Mouse (Mus musculus) kidney, embryonic 16.5 days (tissue): ENCODE results near the gene Mrpl44. TPM values are rescaled to one million over a fixed set of nuclear protein-coding genes. Genes with fewer than 3 reads are reported as not detected.

ENCODE experiments used
- ATAC-seq: fragments of 200-750 bp; cut with Nextera tagmentation; 2 replicates; pipeline ENCODE4 v1.8.0; 2017; ENCODE audit warnings: moderate TSS enrichment; ENCODE audit not compliant: low FRiP score, low TSS enrichment
- H3K27ac ChIP-seq: fragments of 300-500 bp; sonication (generic); 2 replicates; pipeline ENCODE4 v1.5.1; 2014; ENCODE audit warnings: low read length
- H3K27me3 ChIP-seq: fragments of 300-500 bp; sonication (generic); 2 replicates; pipeline ENCODE4 v1.6.1; 2014; ENCODE audit warnings: low read length, control low read depth, mixed read lengths; ENCODE audit not compliant: insufficient read depth
- H3K36me3 ChIP-seq: fragments of 300-500 bp; sonication (generic); 2 replicates; pipeline ENCODE4 v1.6.1; 2014; ENCODE audit warnings: low read length, control low read depth, mixed read lengths; ENCODE audit not compliant: insufficient read depth
- H3K4me1 ChIP-seq: fragments of 300-500 bp; sonication (generic); 2 replicates; pipeline ENCODE4 v1.6.1; 2014; ENCODE audit warnings: low read length, control low read depth, mixed read lengths; ENCODE audit not compliant: insufficient read depth
- H3K4me2 ChIP-seq: fragments of 300-500 bp; sonication (generic); replicated peaks from 2 replicates; pipeline ENCODE4 v1.6.1; 2014; ENCODE audit warnings: low read depth, low read length
- H3K4me3 ChIP-seq: fragments of 300-500 bp; sonication (generic); 2 replicates; pipeline ENCODE4 v1.5.1; 2014; ENCODE audit warnings: mild to moderate bottlenecking, low read length
- H3K9ac ChIP-seq: fragments of 300-500 bp; sonication (generic); replicated peaks from 2 replicates; pipeline ENCODE4 v1.6.1; 2014; ENCODE audit warnings: low read length
- H3K9me3 ChIP-seq: fragments of 300-500 bp; sonication (generic); 2 replicates; pipeline ENCODE4 v1.6.1; 2016; ENCODE audit warnings: low read length, control low read depth
- WGBS: fragments of 180-500 bp; shearing (Covaris S2); extraction: QIAGEN DNeasy Blood & Tissue Kit; methylation state at CpG from one replicate; pipeline ENCODE4 v1.1.7; 2014; 5-methylcytosine and 5-hydroxymethylcytosine counted together
- polyA plus RNA-seq: library from polyadenylated mRNA; unstranded; fragments of >200 nt; fragmentation: Nextera tagmentation; extraction: Ambion mirVana; gene quantifications from 2 replicates; pipeline ENCODE4 v1.2.1, GENCODE M21; 2015

The Mrpl44 gene
- polyA plus RNA-seq, 1 experiment from 2014 or later: 66.3 TPM

DNA sequence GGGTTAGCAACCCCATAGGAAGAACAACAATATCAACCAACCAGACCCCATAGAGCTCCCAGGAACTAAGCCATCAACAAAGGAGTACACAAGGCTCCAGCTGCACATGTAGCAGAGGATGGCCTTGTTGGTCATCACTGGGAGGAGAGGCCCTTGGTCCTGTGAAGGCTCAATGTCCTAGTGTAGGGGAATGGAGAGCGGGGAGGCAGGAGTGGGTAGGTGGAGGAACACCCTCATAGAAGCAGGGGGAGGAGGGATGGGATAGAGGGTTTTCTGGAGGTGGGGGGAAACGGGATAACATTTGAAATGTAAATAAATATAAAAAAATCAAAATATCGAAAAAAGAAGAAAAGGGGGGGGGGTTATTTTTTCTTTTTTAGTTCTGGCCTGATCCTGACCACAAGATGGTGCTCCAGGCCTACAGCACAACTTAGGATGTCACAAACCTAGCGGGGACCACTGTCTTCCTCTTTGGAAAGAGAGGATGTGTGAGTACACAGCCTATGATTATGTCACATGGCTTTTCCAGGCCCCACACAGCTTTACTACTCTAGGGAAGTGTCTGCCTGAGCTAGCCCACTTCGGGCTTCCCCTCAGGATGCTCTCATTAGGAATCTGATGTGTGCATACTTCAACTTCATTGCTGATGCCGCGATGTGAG, 10.6 kb downstream of the Mrpl44 start:
- Histone ChIP-seq H3K9me3 (no peaks in the 10 kb centered on the region), H3K27me3 (no peaks in the 10 kb centered on the region), H3K4me1 (no peaks in the 10 kb centered on the region), H3K36me3 (peaks cover 12% of the 10 kb centered on the region), H3K4me2 (no peak overlapping the region), H3K4me3 (no peak overlapping the region), H3K27ac (no peak overlapping the region), H3K9ac (no peak overlapping the region)
- WGBS: 67% methylated on average over 7 of the region's 7 CpGs
- ATAC-seq: no peak; the same call in 1 of the 2 replicates

GRCm38 (mm10) chr1:79797084-79797483, 21.3 kb downstream of the Mrpl44 start:
- no peaks in the 10 kb centered on the region for H3K4me1 ChIP-seq
- no peaks in the 10 kb centered on the region for H3K36me3 ChIP-seq
- no peak overlapping the region for H3K27ac ChIP-seq
- 97% methylated on average over 3 of the region's 3 CpGs for WGBS
- no peak overlapping the region for H3K9ac ChIP-seq
- H3K4me3 ChIP-seq: no peak overlapping the region
- H3K9me3 ChIP-seq: no peaks in the 10 kb centered on the region
- no peak for ATAC-seq
- H3K27me3 ChIP-seq: no peaks in the 10 kb centered on the region
- no peak overlapping the region for H3K4me2 ChIP-seq

- ATAC-seq: no peak
- no peak overlapping the region for H3K4me3 ChIP-seq
- no peaks in the 10 kb centered on the region for H3K27me3 ChIP-seq
- H3K36me3 ChIP-seq: 0 out of 2 replicates have a peak, but pooled peaks cover 3% of the 10 kb centered on the region
- no peak overlapping the region for H3K27ac ChIP-seq
- WGBS: 92% methylated on average over 11 of the region's 11 CpGs
- no peaks in the 10 kb centered on the region for H3K4me1 ChIP-seq
- H3K9ac ChIP-seq: no peak overlapping the region
- no peak overlapping the region for H3K4me2 ChIP-seq
- no peaks in the 10 kb centered on the region for H3K9me3 ChIP-seq
Observed at GRCm38 (mm10) chr1:79802858-79803427, 27.1 kb downstream of the Mrpl44 start.

- no peak for ATAC-seq
- H3K4me3 ChIP-seq: no peak overlapping the region
- H3K27ac ChIP-seq: no peak overlapping the region
- 0 out of 2 replicates have a peak, but pooled peaks cover 3% of the 10 kb centered on the region for H3K36me3 ChIP-seq
- H3K9ac ChIP-seq: no peak overlapping the region
- no peaks in the 10 kb centered on the region for H3K9me3 ChIP-seq
- 91% methylated on average over 7 of the region's 7 CpGs for WGBS
- no peaks in the 10 kb centered on the region for H3K27me3 ChIP-seq
- no peak overlapping the region for H3K4me2 ChIP-seq
- no peaks in the 10 kb centered on the region for H3K4me1 ChIP-seq
Observed at GRCm38 (mm10) chr1:79803614-79804013, 27.8 kb downstream of the Mrpl44 start.

DNA sequence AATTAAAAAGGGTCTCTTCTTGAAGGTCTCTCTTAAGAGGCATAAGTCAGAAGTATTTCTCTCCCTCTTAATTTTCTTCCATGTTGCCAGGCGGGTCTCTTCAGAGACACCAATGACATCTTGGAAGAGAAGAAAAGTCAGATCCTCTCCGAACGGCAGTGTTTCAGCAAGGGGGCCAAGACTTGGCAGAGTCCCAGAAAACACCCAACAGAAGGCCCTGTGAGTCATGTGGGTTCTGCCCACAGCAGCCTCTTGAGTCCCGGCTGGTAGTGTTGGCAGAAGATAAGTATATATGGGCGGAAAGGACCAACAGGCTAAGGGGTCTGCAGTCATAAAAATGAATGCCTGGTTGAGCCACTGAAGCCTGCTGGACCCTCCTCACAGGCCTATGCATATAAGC, 31.0 kb downstream of the Mrpl44 start:
- no peak overlapping the region for H3K9ac ChIP-seq
- H3K9me3 ChIP-seq: no peaks in the 10 kb centered on the region
- no peak overlapping the region for H3K27ac ChIP-seq
- no peak for ATAC-seq
- no peak overlapping the region for H3K4me2 ChIP-seq
- no peak overlapping the region for H3K4me3 ChIP-seq
- WGBS: 82% methylated on average over 5 of the region's 5 CpGs
- 0 out of 2 replicates have a peak, but pooled peaks cover 3% of the 10 kb centered on the region for H3K36me3 ChIP-seq
- H3K27me3 ChIP-seq: no peaks in the 10 kb centered on the region
- no peaks in the 10 kb centered on the region for H3K4me1 ChIP-seq

GRCm38 (mm10) chr1:79809447-79809846, 33.6 kb downstream of the Mrpl44 start:
- ATAC-seq: no peak
- Histone ChIP-seq H3K27me3 (no peaks in the 10 kb centered on the region), H3K4me2 (no peak overlapping the region), H3K36me3 (0 out of 2 replicates have a peak, but pooled peaks cover 3% of the 10 kb centered on the region), H3K4me3 (no peak overlapping the region), H3K9ac (no peak overlapping the region), H3K9me3 (no peaks in the 10 kb centered on the region), H3K4me1 (no peaks in the 10 kb centered on the region), H3K27ac (no peak overlapping the region)
- WGBS: 83% methylated on average over 3 of the region's 3 CpGs

DNA sequence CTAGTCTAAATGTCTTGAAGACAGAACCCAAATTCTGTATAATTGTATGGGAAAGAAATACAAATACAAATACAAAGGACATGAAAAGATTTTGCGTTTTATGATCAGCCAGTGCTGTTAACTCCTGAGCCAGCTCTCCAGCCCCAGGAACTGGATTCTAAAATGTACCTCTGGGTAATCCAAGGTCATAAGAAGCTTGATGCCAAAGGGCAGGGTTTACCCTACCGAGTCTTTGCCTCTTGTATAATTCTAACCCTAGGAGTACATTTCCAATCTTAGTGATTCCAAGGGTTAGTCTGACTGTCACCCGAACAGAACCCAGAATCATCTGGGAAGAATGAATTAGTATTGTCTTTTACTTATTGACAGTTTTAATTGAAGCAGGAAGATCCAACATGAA, 39.6 kb downstream of the Mrpl44 start:
- Histone ChIP-seq H3K27ac (no peak overlapping the region), H3K9me3 (no peaks in the 10 kb centered on the region), H3K36me3 (no peaks in the 10 kb centered on the region; the same call in 1 of the 2 replicates), H3K9ac (no peak overlapping the region), H3K4me2 (no peak overlapping the region), H3K4me3 (no peak overlapping the region), H3K27me3 (no peaks in the 10 kb centered on the region), H3K4me1 (no peaks in the 10 kb centered on the region)
- ATAC-seq: no peak
- 94% methylated on average over 3 of the region's 3 CpGs for WGBS

DNA sequence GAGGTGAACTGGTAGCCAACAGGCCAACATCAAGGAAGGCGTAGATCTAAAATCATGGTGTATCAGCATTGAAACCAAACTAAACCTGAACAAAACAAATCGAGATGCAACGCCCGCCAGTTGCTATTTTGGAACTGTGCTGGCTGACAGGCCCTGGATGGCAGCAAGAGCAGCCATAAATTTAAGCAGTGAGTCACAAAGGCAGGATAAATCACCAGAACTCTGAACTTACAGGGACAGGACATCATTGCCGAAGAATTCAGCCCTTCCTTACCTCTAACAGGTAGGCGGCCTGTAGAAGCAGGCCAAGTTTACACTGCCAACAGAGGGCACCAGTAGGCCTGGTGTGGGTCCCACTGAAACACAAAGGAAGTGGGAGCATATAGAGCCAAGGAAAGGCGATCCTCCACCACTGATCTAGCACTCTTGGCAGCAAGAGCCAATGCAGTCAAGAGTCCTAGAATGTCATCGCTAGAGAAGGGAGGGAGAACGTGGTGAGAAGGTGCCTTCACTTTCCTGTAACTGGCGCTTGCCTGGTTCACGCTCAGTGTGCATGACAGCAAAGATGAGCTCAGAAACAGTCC, 43.6 kb downstream of the Mrpl44 start:
- no peak for ATAC-seq
- Histone ChIP-seq H3K27me3 (no peaks in the 10 kb centered on the region), H3K4me2 (no peak overlapping the region), H3K4me1 (peaks cover 14% of the 10 kb centered on the region; the same call in 1 of the 2 replicates), H3K27ac (no peak overlapping the region), H3K4me3 (no peak overlapping the region), H3K9ac (no peak overlapping the region), H3K9me3 (no peaks in the 10 kb centered on the region), H3K36me3 (peaks cover 4% of the 10 kb centered on the region; the same call in 1 of the 2 replicates)
- WGBS: 91% methylated on average over 11 of the region's 11 CpGs

DNA sequence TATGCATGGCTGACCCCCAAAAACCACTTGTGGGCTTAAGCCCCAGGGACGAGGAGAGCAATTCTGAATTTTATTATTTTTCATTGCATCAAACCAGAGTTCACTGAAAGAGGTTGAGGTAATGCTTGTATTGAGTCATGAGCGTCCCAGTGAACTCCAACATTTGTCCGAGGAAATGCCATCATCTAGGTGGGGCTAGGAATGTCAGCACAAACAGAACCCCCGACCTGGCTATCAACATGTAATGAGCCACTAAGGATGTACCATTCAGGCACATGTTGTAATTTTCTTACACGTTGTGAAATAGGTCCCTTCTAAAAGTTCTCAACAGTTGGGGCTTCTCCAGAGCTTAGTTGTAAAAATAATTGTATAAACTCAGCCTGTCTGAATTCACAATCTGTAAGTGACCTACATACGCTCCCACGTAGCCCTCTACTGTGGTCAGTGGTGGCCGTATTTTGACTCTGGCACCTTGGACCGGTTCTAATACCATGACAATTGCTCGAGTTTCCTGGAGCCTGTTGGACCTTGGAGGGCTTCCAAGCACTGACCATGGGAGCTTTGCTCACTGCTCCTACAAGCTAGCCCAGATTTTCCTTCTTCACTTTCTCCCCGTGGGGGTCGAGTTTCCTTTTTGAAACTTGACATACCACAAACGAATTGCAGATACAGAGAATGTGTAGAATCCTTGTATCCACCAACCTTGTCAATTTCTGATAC, 47.1 kb downstream of the Mrpl44 start:
- Histone ChIP-seq H3K36me3 (0 out of 2 replicates have a peak, but pooled peaks cover 4% of the 10 kb centered on the region), H3K4me2 (peak overlapping the region; percentile 26; the same call in 1 of the 2 replicates), H3K4me1 (peaks cover 23% of the 10 kb centered on the region), H3K27ac (peak overlapping the region; percentile 56), H3K9ac (no peak overlapping the region), H3K4me3 (no peak overlapping the region), H3K9me3 (no peaks in the 10 kb centered on the region), H3K27me3 (no peaks in the 10 kb centered on the region)
- WGBS: 45% methylated on average over 13 of the region's 13 CpGs
- ATAC-seq: peak; percentile 63; the same call in 1 of the 2 replicates
